Mouse (Mus musculus): Measurements from ENCODE around the gene Trpc4ap. TPM values are rescaled to one million over a fixed set of nuclear protein-coding genes. Genes with fewer than 3 reads are reported as not detected.

Gene Trpc4ap
- total RNA-seq, 1 experiment = 50.0 TPM

- Histone ChIP-seq H3K4me1 (ENCODE audit: control insufficient read depth in 2 of 2, insufficient read depth in 2 of 2, low read length in 2 of 2, poor library complexity in 1 of 2) (no peaks in the 10 kb centered on the region), H3K9ac (ENCODE audit: insufficient read depth, low read depth, low read length, poor library complexity, severe bottlenecking) (no peak overlapping the region), H3K36me3 (ENCODE audit: control insufficient read depth, insufficient read depth, low read length, poor library complexity, severe bottlenecking) (no peaks in the 10 kb centered on the region; the same call in 1 of the 2 replicates), H3K4me3 (ENCODE audit: insufficient read depth in 1 of 2, low read depth in 1 of 2, low read length in 2 of 2, poor library complexity in 1 of 2, severe bottlenecking in 1 of 2) (no peak overlapping the region), H3K9me3 (ENCODE audit: control insufficient read depth, insufficient read depth, low read depth, low read length) (no peaks in the 10 kb centered on the region), H3K27ac (ENCODE audit: insufficient read depth, low read depth, low read length, poor library complexity, severe bottlenecking) (no peak overlapping the region)
- DNase-seq (ENCODE audit: low read depth, low spot score) = peak; percentile 59
- in situ Hi-C loops (cut with MboI; ENCODE audit: low sequenced_read_pairs in 2 of 2, unreplicated experiment in 2 of 2) = no loop called here
- no peak for TF ChIP-seq CHD2 (IDR thresholded peaks at IDR 0.05; ENCODE audit: low read depth, low read length)
- no peak for TF ChIP-seq HCFC1 (IDR thresholded peaks at IDR 0.05; ENCODE audit: borderline replicate concordance, insufficient read depth, low read length)
- no peak for TF ChIP-seq ZC3H11A (IDR thresholded peaks at IDR 0.05; ENCODE audit: borderline replicate concordance, low read depth, low read length)
- no peak for TF ChIP-seq MAFK (IDR thresholded peaks at IDR 0.05; ENCODE audit: insufficient read depth, low read depth, low read length)
Observed at GRCm38 (mm10) chr2:155668461-155668860, 23.7 kb downstream of the Trpc4ap start.

DNA sequence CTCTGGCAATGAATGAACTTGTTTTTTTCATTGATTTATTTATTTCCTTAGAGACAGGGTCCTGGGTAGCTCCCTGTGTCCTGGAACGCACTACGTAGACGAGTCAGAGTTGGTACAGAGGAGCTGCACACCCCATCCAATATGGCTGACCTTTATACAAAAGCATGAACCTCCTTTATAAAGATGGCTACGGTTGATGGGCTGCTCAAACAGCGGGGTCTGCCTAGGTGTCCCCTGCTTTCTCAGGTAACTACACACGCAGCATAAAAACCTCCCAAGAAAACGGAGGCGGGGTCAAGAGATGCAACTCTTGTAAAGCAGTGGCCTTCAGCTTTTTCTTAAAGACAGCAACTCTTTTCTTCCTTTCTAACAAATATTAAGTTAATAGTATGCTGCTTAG is 24.3 kb downstream of the Trpc4ap start:
- Histone ChIP-seq H3K9ac (ENCODE audit: insufficient read depth, low read depth, low read length, poor library complexity, severe bottlenecking) (no peak overlapping the region), H3K4me3 (ENCODE audit: insufficient read depth in 1 of 2, low read depth in 1 of 2, low read length in 2 of 2, poor library complexity in 1 of 2, severe bottlenecking in 1 of 2) (no peak overlapping the region), H3K36me3 (ENCODE audit: control insufficient read depth, insufficient read depth, low read length, poor library complexity, severe bottlenecking) (no peaks in the 10 kb centered on the region; the same call in 1 of the 2 replicates), H3K4me1 (ENCODE audit: control insufficient read depth in 2 of 2, insufficient read depth in 2 of 2, low read length in 2 of 2, poor library complexity in 1 of 2) (no peaks in the 10 kb centered on the region), H3K9me3 (ENCODE audit: control insufficient read depth, insufficient read depth, low read depth, low read length) (no peaks in the 10 kb centered on the region), H3K27ac (ENCODE audit: insufficient read depth, low read depth, low read length, poor library complexity, severe bottlenecking) (no peak overlapping the region)
- DNase-seq (ENCODE audit: low read depth, low spot score) = no peak
- in situ Hi-C loops (cut with MboI; ENCODE audit: low sequenced_read_pairs in 2 of 2, unreplicated experiment in 2 of 2) = no loop called here
- no peak for TF ChIP-seq HCFC1 (IDR thresholded peaks at IDR 0.05; ENCODE audit: borderline replicate concordance, insufficient read depth, low read length)
- TF ChIP-seq ZNF384 (IDR thresholded peaks at IDR 0.05; ENCODE audit: low read depth, low read length) = no peak
- no peak for TF ChIP-seq CHD2 (IDR thresholded peaks at IDR 0.05; ENCODE audit: low read depth, low read length)
- TF ChIP-seq ZC3H11A (IDR thresholded peaks at IDR 0.05; ENCODE audit: borderline replicate concordance, low read depth, low read length) = no peak

GRCm38 (mm10) chr2:155663910-155664460 is 28.2 kb downstream of the Trpc4ap start:
- in situ Hi-C loops (cut with MboI; ENCODE audit: low sequenced_read_pairs in 2 of 2, unreplicated experiment in 2 of 2) = no loop called here
- Histone ChIP-seq H3K27ac (ENCODE audit: insufficient read depth, low read depth, low read length, poor library complexity, severe bottlenecking) (no peak overlapping the region), H3K9ac (ENCODE audit: insufficient read depth, low read depth, low read length, poor library complexity, severe bottlenecking) (no peak overlapping the region), H3K4me1 (ENCODE audit: control insufficient read depth in 2 of 2, insufficient read depth in 2 of 2, low read length in 2 of 2, poor library complexity in 1 of 2) (no peaks in the 10 kb centered on the region), H3K9me3 (ENCODE audit: control insufficient read depth, insufficient read depth, low read depth, low read length) (no peaks in the 10 kb centered on the region), H3K36me3 (ENCODE audit: control insufficient read depth, insufficient read depth, low read length, poor library complexity, severe bottlenecking) (peaks cover 5% of the 10 kb centered on the region), H3K4me3 (ENCODE audit: insufficient read depth in 1 of 2, low read depth in 1 of 2, low read length in 2 of 2, poor library complexity in 1 of 2, severe bottlenecking in 1 of 2) (no peak overlapping the region)
- TF ChIP-seq CHD2 (IDR thresholded peaks at IDR 0.05; ENCODE audit: low read depth, low read length) = no peak
- no peak for TF ChIP-seq ZC3H11A (IDR thresholded peaks at IDR 0.05; ENCODE audit: borderline replicate concordance, low read depth, low read length)
- TF ChIP-seq HCFC1 (IDR thresholded peaks at IDR 0.05; ENCODE audit: borderline replicate concordance, insufficient read depth, low read length) = no peak
- no peak for TF ChIP-seq MAFK (IDR thresholded peaks at IDR 0.05; ENCODE audit: insufficient read depth, low read depth, low read length)
- no peak for TF ChIP-seq ZNF384 (IDR thresholded peaks at IDR 0.05; ENCODE audit: low read depth, low read length)
- DNase-seq (ENCODE audit: low read depth, low spot score) = peak; percentile 42

DNA sequence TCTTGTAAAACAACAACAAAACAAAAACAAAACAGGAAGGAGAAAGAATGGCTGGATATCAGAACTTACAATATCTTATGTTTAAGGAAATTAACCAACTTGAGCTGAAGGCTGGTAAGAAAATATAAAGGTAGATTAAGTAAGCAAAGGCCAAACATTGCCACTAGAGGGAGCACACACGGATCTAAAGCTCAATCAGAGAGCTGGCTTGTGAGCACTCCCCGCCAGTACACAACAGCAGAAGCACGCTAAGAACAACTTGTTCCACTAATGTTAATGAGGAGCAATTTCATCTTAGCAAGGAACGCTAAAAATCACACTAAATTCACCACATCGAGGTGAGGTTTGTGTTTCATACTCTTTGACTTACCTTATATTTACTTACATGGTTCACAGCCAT is 29.1 kb downstream of the Trpc4ap start:
- no peak for TF ChIP-seq ZNF384 (IDR thresholded peaks at IDR 0.05; ENCODE audit: low read depth, low read length)
- no peak for TF ChIP-seq ZC3H11A (IDR thresholded peaks at IDR 0.05; ENCODE audit: borderline replicate concordance, low read depth, low read length)
- no peak for TF ChIP-seq HCFC1 (IDR thresholded peaks at IDR 0.05; ENCODE audit: borderline replicate concordance, insufficient read depth, low read length)
- TF ChIP-seq CHD2 (IDR thresholded peaks at IDR 0.05; ENCODE audit: low read depth, low read length) = no peak
- TF ChIP-seq MAFK (IDR thresholded peaks at IDR 0.05; ENCODE audit: insufficient read depth, low read depth, low read length) = no peak
- no peak for DNase-seq (ENCODE audit: low read depth, low spot score)
- Histone ChIP-seq H3K27ac (ENCODE audit: insufficient read depth, low read depth, low read length, poor library complexity, severe bottlenecking) (no peak overlapping the region), H3K9ac (ENCODE audit: insufficient read depth, low read depth, low read length, poor library complexity, severe bottlenecking) (no peak overlapping the region), H3K36me3 (ENCODE audit: control insufficient read depth, insufficient read depth, low read length, poor library complexity, severe bottlenecking) (peaks cover 5% of the 10 kb centered on the region), H3K9me3 (ENCODE audit: control insufficient read depth, insufficient read depth, low read depth, low read length) (no peaks in the 10 kb centered on the region), H3K4me3 (ENCODE audit: insufficient read depth in 1 of 2, low read depth in 1 of 2, low read length in 2 of 2, poor library complexity in 1 of 2, severe bottlenecking in 1 of 2) (no peak overlapping the region), H3K4me1 (ENCODE audit: control insufficient read depth in 2 of 2, insufficient read depth in 2 of 2, low read length in 2 of 2, poor library complexity in 1 of 2) (no peaks in the 10 kb centered on the region)
- in situ Hi-C loops (cut with MboI; ENCODE audit: low sequenced_read_pairs in 2 of 2, unreplicated experiment in 2 of 2) = no loop called here

GRCm38 (mm10) chr2:155662390-155662789 is 29.8 kb downstream of the Trpc4ap start:
- in situ Hi-C loops (cut with MboI; ENCODE audit: low sequenced_read_pairs in 2 of 2, unreplicated experiment in 2 of 2) = no loop called here
- Histone ChIP-seq H3K9me3 (ENCODE audit: control insufficient read depth, insufficient read depth, low read depth, low read length) (no peaks in the 10 kb centered on the region), H3K36me3 (ENCODE audit: control insufficient read depth, insufficient read depth, low read length, poor library complexity, severe bottlenecking) (peaks cover 5% of the 10 kb centered on the region), H3K27ac (ENCODE audit: insufficient read depth, low read depth, low read length, poor library complexity, severe bottlenecking) (no peak overlapping the region), H3K4me1 (ENCODE audit: control insufficient read depth in 2 of 2, insufficient read depth in 2 of 2, low read length in 2 of 2, poor library complexity in 1 of 2) (no peaks in the 10 kb centered on the region), H3K4me3 (ENCODE audit: insufficient read depth in 1 of 2, low read depth in 1 of 2, low read length in 2 of 2, poor library complexity in 1 of 2, severe bottlenecking in 1 of 2) (no peak overlapping the region), H3K9ac (ENCODE audit: insufficient read depth, low read depth, low read length, poor library complexity, severe bottlenecking) (no peak overlapping the region)
- DNase-seq (ENCODE audit: low read depth, low spot score) = no peak
- TF ChIP-seq CHD2 (IDR thresholded peaks at IDR 0.05; ENCODE audit: low read depth, low read length) (no peak), ZNF384 (IDR thresholded peaks at IDR 0.05; ENCODE audit: low read depth, low read length) (no peak), HCFC1 (IDR thresholded peaks at IDR 0.05; ENCODE audit: borderline replicate concordance, insufficient read depth, low read length) (no peak), ZC3H11A (IDR thresholded peaks at IDR 0.05; ENCODE audit: borderline replicate concordance, low read depth, low read length) (no peak), MAFK (IDR thresholded peaks at IDR 0.05; ENCODE audit: insufficient read depth, low read depth, low read length) (no peak)
